Mouse (Mus musculus) heart, embryonic 11.5 days (tissue): ENCODE measurements around the gene Gstt2. TPM values are rescaled to one million over a fixed set of nuclear protein-coding genes. Genes with fewer than 3 reads are reported as not detected.

Source experiments
- polyA plus RNA-seq: library from polyadenylated mRNA; unstranded; fragments of >200 nt; fragmentation: Nextera tagmentation; extraction: Ambion mirVana; gene quantifications from 2 replicates; pipeline ENCODE4 v1.2.1, GENCODE M21; 2014

Gstt2 gene
- polyA plus RNA-seq, 1 experiment from 2014 or later: 8.7 TPM

Other genes with a start within 250 kb of the Gstt2 start
- 2.8 and 5.0 TPM in 2 replicates for gene Ggt5, start 248.1 kb downstream of the Gstt2 start, polyA plus RNA-seq
- gene Susd2, start 193.4 kb downstream of the Gstt2 start, polyA plus RNA-seq: 1.4 and 2.1 TPM in 2 replicates
- 18.5 and 28.6 TPM in 2 replicates for gene Cabin1, start 73.1 kb downstream of the Gstt2 start, polyA plus RNA-seq
- gene Ddt, start 64.0 kb downstream of the Gstt2 start, polyA plus RNA-seq: 41.1 and 44.4 TPM in 2 replicates
- gene Gm20441, start 56.5 kb downstream of the Gstt2 start, polyA plus RNA-seq: not detected in 2 replicates
- 3.0 and 3.4 TPM in 2 replicates for gene Gstt3, start 56.0 kb downstream of the Gstt2 start, polyA plus RNA-seq
- 4.3 and 5.1 TPM in 2 replicates for gene Gstt1, start 38.8 kb downstream of the Gstt2 start, polyA plus RNA-seq
- not detected in 2 replicates for gene Gstt4, start 14.9 kb downstream of the Gstt2 start, polyA plus RNA-seq
- gene Mif, start 22.8 kb upstream of the Gstt2 start, polyA plus RNA-seq: 2,705 and 2,898 TPM in 2 replicates
- 2.4 and 3.4 TPM in 2 replicates for gene Derl3, start 56.0 kb upstream of the Gstt2 start, polyA plus RNA-seq
- 131 and 139 TPM in 2 replicates for gene Smarcb1, start 84.2 kb upstream of the Gstt2 start, polyA plus RNA-seq
- 414 and 441 TPM in 2 replicates for gene Chchd10, start 95.7 kb upstream of the Gstt2 start, polyA plus RNA-seq
- gene Mmp11, start 99.1 kb upstream of the Gstt2 start, polyA plus RNA-seq: 17.5 and 26.0 TPM in 2 replicates
- 2.3 and 2.8 TPM in 2 replicates for gene Gm867, start 103.2 kb upstream of the Gstt2 start, polyA plus RNA-seq
- gene Vpreb3, start 105.6 kb upstream of the Gstt2 start, polyA plus RNA-seq: 0.89 and 0.92 TPM in 2 replicates
- gene Gm5134, start 117.1 kb upstream of the Gstt2 start, polyA plus RNA-seq: 0.18 TPM in 1 of 2 replicates, not detected in the other
- gene Zfp280b, start 195.2 kb upstream of the Gstt2 start, polyA plus RNA-seq: 22.0 and 23.6 TPM in 2 replicates